24 mouse cellular contexts compared by ENCODE assay signal in genomic region chr9:15472256-15472655, GRCm38 (mm10).
"Had no signal": no experiment of that assay in that cellular context is flagged by ENCODE, and none has a peak within 500 bp of the region (broad histone marks: within the 10 kb centered on the region; RNA-seq: fewer than 3 reads in every experiment).

No protein-coding gene starts in this region.

- H3K36me3 ChIP-seq: heart, embryonic 13.5 days; heart, embryonic 15.5 days; hindbrain, embryonic 13.5 days; intestine, embryonic 15.5 days; limb, embryonic 13.5 days; limb, embryonic 15.5 days; liver, embryonic 13.5 days; liver, embryonic 15.5 days had no signal

- H3K27ac ChIP-seq: heart, embryonic 13.5 days; heart, embryonic 15.5 days; hindbrain, embryonic 13.5 days; intestine, embryonic 15.5 days; limb, embryonic 13.5 days; limb, embryonic 15.5 days; liver, embryonic 13.5 days; liver, embryonic 15.5 days had no signal

- H3K4me1 ChIP-seq: heart, embryonic 13.5 days; heart, embryonic 15.5 days; hindbrain, embryonic 13.5 days; intestine, embryonic 15.5 days; limb, embryonic 13.5 days; limb, embryonic 15.5 days; liver, embryonic 13.5 days; liver, embryonic 15.5 days had no signal

- DNase-seq: gastrocnemius, postnatal 14 days; gastrocnemius, postnatal 36 days; heart, adult 18-20 months; heart, postnatal 14 days; heart, postnatal 36 days; kidney, adult 18-20 months; kidney, adult 8-10 months; kidney, postnatal 10 days; kidney, postnatal 36 days; layer of hippocampus, adult 9-11 months; layer of hippocampus, postnatal 36 days; left cerebral cortex, postnatal 4 days; liver, embryonic 13.5 days had no signal

- H3K9ac ChIP-seq: heart, embryonic 13.5 days; heart, embryonic 15.5 days; hindbrain, embryonic 13.5 days; intestine, embryonic 15.5 days; limb, embryonic 13.5 days; limb, embryonic 15.5 days; liver, embryonic 13.5 days; liver, embryonic 15.5 days had no signal

- H3K4me3 ChIP-seq: heart, embryonic 13.5 days; heart, embryonic 15.5 days; hindbrain, embryonic 13.5 days; intestine, embryonic 15.5 days; limb, embryonic 13.5 days; limb, embryonic 15.5 days; liver, embryonic 13.5 days; liver, embryonic 15.5 days had no signal

- H3K4me2 ChIP-seq: heart, embryonic 11.5 days; heart, embryonic 13.5 days; heart, embryonic 15.5 days; hindbrain, embryonic 13.5 days; intestine, embryonic 15.5 days; limb, embryonic 13.5 days; limb, embryonic 15.5 days; liver, embryonic 11.5 days; liver, embryonic 13.5 days; liver, embryonic 15.5 days had no signal

- ATAC-seq: hindbrain, embryonic 16.5 days; intestine, embryonic 15.5 days; intestine, postnatal 0 days had no signal

- H3K9me3 ChIP-seq: heart, embryonic 13.5 days; heart, embryonic 15.5 days; hindbrain, embryonic 13.5 days; intestine, embryonic 15.5 days; limb, embryonic 15.5 days; liver, embryonic 13.5 days; liver, embryonic 15.5 days had no signal

- H3K27me3 ChIP-seq: heart, embryonic 13.5 days; heart, embryonic 15.5 days; hindbrain, embryonic 13.5 days; intestine, embryonic 15.5 days; limb, embryonic 13.5 days; limb, embryonic 15.5 days; liver, embryonic 13.5 days; liver, embryonic 15.5 days had no signal
